Mouse (Mus musculus) kidney, postnatal 10 days (tissue): ENCODE data around the gene Cyp2d10.
"Not testable (repeated sequence)": the region's sequence is repeated elsewhere in the genome, so short reads cannot be mapped to it uniquely, and the experiment has no call there.

Experiments
- DNase-seq: peaks from one replicate; pipeline ENCODE4 v3.0.0; 2021; ENCODE audit warnings: mixed read lengths

The Cyp2d10 gene

GRCm38 (mm10) chr15:82395955-82396354 is 11.0 kb downstream of the Cyp2d10 start:
- DNase-seq, result not testable (repeated sequence)

- DNase-seq, result not testable (repeated sequence)
These were observed 13.1 kb downstream of the Cyp2d10 start, which contains the start of gene Cyp2d11 for GRCm38 (mm10) chr15:82393922-82394321. Cyp2d11 (minus strand) TSS chr15:82394022.

- DNase-seq, result not testable (repeated sequence)
These were observed 17.1 kb downstream of the Cyp2d10 start for GRCm38 (mm10) chr15:82389916-82390315.

DNA sequence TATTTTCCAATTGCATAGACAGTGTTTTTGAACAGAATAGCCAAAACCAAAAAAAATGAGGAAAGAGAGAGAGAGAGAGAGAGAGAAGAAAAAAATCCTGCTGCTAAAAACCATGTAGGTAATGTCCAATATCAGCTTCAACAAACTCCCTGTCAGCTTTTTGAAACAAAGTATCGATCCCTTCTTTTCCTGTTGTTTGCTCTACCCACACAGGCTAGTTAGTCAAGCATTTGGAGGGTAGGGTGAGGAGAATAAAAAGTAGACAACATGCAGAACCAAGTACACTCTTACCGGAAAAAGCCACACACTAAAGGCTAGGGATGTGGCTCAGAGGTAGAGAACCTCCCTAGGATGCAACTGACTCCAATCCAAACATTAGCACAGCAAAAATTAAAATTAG is 21.3 kb downstream of the Cyp2d10 start:
- no peak for DNase-seq

DNA sequence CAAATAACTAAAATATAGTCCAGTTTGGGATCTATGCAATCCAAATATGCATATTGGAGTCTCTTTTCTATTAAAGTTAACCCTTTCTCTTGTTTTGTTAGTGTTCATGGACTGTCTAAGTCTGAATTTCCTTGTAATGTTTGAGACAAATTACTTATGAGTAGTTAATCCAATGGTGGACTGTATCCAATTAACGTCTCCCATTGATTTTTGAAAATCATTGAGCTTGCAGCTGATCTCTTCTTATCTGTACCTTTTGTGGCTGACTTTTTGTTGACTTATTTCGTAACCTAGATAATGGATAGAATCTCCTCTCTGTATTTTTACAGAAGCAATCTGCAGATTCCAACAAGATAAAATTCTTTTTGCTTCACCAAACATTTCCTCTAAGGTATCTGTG is 24.6 kb downstream of the Cyp2d10 start:
- no peak for DNase-seq

DNA sequence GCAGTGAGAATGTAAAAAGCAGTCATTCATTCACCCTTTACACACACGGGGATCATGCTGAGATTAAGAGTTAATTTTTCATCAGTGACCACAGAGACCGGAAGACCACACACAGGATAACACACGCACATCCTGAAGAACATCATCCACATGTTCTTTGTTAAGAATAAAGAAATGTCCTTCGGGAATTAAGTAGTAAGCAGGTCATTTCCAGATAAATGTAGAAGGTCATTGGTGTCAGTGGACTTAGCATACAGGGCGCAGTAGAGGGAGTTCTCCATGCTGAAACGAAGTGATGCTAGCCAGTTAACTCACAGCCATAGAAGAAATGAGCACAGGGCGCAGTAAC is 26.3 kb downstream of the Cyp2d10 start:
- DNase-seq, result no peak

DNA sequence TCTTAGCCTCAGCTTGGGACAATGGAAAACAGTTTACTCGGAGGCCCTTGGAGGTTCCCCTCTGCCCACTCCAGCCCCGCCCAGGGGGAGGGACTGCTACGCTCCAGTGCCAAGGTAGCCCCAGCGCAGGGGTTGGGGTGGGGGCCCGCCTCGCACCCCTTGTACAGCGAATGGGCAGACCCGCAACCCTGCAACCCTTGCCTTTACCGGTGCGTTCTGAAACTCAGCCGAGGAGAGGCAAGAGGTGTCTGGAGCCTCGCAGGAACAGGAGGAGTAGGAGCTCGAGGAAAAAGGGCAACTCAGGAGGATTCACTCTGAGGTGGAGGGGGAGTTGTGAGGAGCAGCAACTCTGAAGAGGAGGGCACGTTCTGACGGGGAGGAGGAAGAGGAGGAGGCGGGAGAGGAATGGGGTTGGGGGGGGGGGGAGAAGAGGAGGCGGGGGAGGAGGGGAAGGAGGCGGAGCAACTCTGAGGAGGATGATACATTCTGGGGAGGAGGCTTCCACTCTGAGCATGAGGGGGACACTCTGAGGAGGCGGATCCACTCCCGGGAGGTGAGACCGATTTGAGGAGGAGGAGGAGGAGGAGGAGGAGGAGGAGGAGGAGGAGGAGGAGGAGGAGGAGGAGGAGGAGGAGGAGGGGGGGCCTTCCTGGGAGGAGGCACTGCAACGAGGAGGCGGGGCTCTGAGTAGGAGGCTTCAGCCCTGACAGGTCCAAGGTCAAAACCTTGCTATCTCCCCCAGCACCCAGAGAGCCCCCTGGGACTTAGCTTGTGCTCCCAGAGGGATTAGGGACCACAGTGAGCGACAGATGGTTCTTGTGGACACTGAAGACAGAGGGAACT is 26.9 kb downstream of the Cyp2d10 start, which contains the start of gene Cyp2d22:
TSS of gene Cyp2d22 (minus strand) at position 390 of the 843 bp plus-strand sequence.
- peak; percentile 79 for DNase-seq

- DNase-seq, result no peak
These were observed 27.5 kb downstream of the Cyp2d10 start for GRCm38 (mm10) chr15:82379511-82379870.

- peak; percentile 23 for DNase-seq
These were observed 28.5 kb downstream of the Cyp2d10 start for GRCm38 (mm10) chr15:82378261-82379180.

- peak; percentile 7 for DNase-seq
These were observed 29.3 kb downstream of the Cyp2d10 start for GRCm38 (mm10) chr15:82377701-82378100.

GRCm38 (mm10) chr15:82376393-82377138 is 30.4 kb downstream of the Cyp2d10 start:
- DNase-seq, result peak; percentile 74

DNA sequence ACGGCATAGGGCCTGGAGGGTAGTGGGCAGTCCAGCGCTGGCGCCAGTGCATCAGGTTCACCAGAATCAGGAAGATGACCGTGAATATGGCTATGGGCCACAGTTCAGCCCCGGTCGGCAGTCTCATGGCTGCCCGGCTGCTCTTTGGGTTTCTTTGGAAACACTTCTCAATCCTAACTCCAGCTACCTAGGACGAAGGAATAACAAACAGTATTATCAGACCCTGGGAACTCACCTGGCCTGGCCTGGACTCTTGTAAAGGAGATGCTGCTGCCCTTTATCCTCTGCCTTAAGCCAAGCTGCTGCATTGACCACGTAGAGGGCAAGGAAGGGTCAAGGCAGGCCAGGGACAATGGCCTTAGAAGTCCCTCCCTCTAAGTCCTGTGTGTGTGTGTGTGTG is 31.1 kb downstream of the Cyp2d10 start:
- DNase-seq, result no peak

DNA sequence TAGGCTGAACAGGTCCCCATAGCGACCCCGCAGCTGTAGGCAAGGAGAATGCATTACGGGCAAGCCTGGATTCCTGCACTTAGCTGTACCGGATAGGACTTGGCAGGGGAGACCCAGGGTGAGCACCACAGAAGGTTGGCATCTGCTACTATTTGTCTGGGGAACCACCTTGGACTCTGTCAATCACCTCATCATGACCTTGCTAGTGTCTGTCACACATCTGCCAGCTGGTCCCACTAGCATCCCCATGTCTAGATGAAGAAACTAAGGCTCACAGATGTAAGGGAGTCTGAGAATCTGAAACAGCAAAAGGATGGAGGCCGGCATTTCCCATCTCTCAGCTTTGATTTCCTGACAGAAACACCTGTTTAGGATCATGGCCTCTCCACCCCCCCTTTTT is 32.6 kb downstream of the Cyp2d10 start:
- DNase-seq, result no peak

DNA sequence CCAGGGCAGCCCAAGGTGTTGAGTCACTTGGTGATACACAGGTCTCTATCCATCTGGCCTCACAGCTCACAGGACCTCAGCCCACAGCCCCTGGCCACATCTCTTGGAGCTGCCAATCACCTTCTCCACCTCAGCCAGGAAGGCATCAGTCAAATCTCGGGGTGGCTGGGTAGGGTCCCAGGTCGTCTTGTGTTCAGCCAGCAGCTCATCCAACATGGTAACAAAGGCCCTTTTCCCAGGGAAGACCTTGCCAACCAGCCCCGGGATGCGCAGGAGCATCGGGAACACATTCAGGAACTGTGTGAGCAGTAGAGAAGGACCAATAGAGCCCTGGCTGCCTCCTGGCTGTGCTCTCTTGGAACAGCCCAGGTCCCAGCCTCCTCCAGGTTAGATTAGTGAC is 34.0 kb downstream of the Cyp2d10 start:
- peak; percentile 6 for DNase-seq

GRCm38 (mm10) chr15:82372446-82372845 is 34.5 kb downstream of the Cyp2d10 start:
- DNase-seq, result peak; percentile 3

- DNase-seq, result no peak
These were observed 38.1 kb downstream of the Cyp2d10 start for GRCm38 (mm10) chr15:82368851-82369250.

DNA sequence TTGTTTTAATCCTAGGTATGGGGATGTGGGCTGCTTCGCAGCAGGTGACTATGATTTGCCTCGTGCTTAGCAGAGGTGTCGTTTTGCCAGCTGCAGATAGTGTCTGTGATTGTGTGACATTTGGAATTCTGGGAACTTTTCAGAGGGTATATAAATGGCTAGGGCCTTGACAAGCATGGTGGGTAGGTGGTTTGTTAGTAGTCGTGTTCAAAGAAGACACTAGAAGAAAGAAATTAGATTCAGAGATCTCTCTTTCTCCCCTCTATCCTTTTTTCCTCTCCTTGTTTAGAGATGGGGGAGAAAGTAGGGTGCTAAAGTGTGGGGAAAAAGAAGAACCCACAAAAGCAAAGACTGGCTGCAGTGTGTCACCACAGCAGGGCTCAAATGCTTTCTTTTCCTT is 38.8 kb downstream of the Cyp2d10 start:
- no peak for DNase-seq

DNA sequence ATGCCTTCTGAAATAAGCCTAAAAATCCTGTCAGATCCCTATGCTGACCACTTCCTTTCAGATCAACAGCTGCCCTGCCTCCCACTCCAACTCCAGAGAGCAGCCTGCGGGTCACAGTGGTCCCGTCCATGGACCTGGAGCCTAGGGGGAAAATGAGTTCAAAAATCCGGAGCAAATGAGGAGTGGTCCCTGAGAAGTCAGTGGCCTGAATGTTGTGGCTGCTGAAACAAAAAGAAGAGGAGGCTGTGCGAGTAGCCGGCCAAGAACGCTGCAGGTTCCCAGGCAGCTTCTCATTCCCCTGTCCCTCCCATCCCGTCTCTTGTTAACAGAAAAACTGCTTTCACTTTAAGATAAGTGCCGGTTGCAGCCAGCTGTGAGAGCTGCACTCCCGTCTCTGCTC is 42.4 kb downstream of the Cyp2d10 start:
- DNase-seq, result not testable (repeated sequence)

DNA sequence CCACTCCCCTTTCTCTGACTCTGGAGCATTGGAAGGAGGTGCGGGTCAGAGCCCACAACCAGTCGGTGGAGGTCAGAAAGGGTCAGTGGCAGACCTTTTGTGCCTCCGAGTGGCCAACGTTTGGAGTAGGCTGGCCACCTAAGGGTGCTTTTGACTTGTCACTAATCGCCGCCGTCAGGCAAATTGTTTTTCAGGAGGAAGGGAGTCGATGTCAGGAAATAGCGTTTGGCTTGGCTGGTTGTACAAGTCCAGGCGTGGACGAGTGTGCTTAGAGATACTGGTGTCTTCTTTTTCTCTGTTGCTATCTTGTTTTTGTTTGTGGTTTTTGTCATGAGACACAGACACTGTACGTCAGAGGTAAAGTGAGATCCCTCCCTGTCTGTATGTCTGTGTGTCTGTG is 43.2 kb downstream of the Cyp2d10 start:
- not testable (repeated sequence) for DNase-seq

DNA sequence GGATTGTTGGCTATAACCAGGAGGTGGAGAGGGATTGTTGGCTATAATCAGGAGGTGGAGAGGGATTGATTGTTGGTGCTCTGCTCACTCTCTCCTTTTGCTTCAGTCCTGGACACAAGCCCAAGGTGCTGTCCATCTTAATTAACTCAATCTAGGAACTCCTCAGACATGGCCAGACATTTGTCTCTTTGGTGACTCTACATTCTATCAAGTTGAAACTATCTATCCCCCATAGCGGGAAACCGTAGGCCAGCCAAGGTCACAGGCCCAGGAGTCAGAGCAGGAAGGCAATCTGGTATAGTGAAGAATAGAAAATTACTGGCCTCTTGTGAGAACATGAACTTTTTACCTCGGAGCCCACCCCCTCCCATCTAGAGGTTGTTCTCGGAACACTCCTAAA is 44.8 kb downstream of the Cyp2d10 start:
- DNase-seq, result peak; percentile 34

DNA sequence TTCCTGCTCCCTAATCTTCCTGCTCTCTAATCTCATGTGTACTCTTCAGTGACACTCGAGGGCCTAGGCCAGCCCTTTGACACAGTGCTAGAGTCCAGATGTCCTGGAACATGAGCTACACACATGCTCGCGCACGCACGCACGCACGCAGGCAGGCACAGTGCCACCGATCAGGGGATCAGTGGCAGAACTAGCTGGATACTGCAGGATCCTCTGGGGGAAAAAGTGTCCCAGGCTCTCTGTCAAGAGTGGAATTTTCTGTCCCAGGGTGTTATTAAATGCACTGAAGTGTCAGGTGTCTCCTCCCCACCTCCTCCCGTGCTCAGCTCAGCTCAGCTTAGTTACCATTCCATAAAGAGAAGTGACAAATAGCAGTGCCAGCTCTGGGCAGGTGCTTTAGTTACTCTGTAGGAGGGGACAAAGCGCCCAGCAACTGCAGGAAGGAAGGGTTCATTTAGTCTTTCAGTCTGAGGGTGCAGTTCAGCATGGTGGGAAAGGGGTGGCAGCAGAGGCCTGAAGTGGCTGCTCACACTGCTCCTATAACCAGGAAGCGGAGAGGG is 45.5 kb downstream of the Cyp2d10 start:
- peak; percentile 58 for DNase-seq

DNA sequence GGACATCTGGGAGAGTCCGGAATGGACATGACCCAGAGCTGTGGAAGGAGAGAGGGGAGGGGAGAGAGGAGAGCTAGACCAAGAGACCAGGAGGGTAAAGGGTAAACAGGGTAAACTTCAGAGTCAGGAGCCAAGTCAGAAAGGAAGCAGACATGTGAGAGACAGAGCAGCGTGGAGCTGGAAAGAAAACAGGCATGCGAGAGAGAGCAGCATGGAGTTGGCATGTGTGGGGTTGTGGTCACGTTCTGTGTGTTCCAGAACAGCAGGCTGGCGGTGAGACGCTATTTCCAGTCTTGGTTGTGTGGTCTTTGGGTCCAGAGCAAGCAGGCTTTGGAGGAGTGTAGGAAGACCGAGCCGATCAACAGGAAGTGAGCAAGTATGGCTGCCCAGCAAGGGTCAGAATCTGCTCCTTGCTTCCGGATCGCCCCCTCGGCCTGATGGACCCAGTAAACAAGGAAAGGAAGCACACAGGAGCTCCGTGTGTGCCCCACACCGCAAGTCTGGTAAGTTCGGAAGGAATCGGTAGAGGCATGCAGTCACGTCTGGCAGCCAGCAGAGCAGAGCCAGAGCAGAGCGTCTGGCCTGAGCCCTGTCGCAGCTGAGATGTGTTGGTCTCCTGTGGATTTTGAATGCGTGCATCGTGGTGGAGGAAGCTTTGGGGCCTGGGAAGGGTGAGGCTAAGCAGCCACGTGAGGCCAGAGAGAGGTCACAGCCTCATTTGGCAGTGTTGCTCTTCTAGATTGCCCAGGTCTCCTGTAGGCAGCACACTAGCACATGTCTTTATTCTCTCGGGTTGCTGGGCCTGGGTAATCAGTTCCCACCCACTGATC is 48.3 kb downstream of the Cyp2d10 start:
- DNase-seq, result peak; percentile 49
